Mouse (Mus musculus) intestine, embryonic 15.5 days (tissue): ENCODE results near the gene Metrnl. TPM values are rescaled to one million over a fixed set of nuclear protein-coding genes. Genes with fewer than 3 reads are reported as not detected.

ENCODE experiments used
- ATAC-seq: fragments of 200-750 bp; cut with Nextera tagmentation; 2 replicates; pipeline ENCODE4 v1.8.0; 2017; ENCODE audit warnings: moderate TSS enrichment, moderate library complexity
- H3K27ac ChIP-seq: fragments of 300-500 bp; sonication (generic); 2 replicates; pipeline ENCODE4 v1.5.1; 2015; ENCODE audit warnings: mild to moderate bottlenecking, inconsistent platforms
- H3K27me3 ChIP-seq: fragments of 300-500 bp; sonication (generic); replicated peaks from 2 replicates; pipeline ENCODE4 v1.6.1; 2015; ENCODE audit warnings: inconsistent platforms
- H3K36me3 ChIP-seq: fragments of 300-500 bp; sonication (generic); 2 replicates; pipeline ENCODE4 v1.6.1; 2015; ENCODE audit warnings: inconsistent platforms
- H3K4me1 ChIP-seq: fragments of 300-500 bp; sonication (generic); replicated peaks from 2 replicates; pipeline ENCODE4 v1.6.1; 2015; ENCODE audit warnings: inconsistent platforms
- H3K4me2 ChIP-seq: fragments of 300-500 bp; sonication (generic); replicated peaks from 2 replicates; pipeline ENCODE4 v1.6.1; 2015; ENCODE audit warnings: mild to moderate bottlenecking, inconsistent platforms
- H3K4me3 ChIP-seq: fragments of 300-500 bp; sonication (generic); replicated peaks from 2 replicates; pipeline ENCODE4 v1.5.1; 2015; ENCODE audit warnings: inconsistent platforms
- H3K9ac ChIP-seq: fragments of 300-500 bp; sonication (generic); 2 replicates; pipeline ENCODE4 v1.6.1; 2015; ENCODE audit warnings: inconsistent platforms
- H3K9me3 ChIP-seq: fragments of 300-500 bp; sonication (generic); 2 replicates; pipeline ENCODE4 v1.6.1; 2016; ENCODE audit warnings: inconsistent platforms
- WGBS: fragments of 180-500 bp; shearing (Covaris S2); methylation state at CpG from one replicate; pipeline ENCODE4 v1.1.7; 2015; 5-methylcytosine and 5-hydroxymethylcytosine counted together
- polyA plus RNA-seq: library from polyadenylated mRNA; unstranded; fragments of >200 nt; fragmentation: Nextera tagmentation; extraction: Ambion mirVana; gene quantifications from 2 replicates; pipeline ENCODE4 v1.2.1, GENCODE M21; 2015

Metrnl gene
- polyA plus RNA-seq, 1 experiment from 2014 or later = 34.2 TPM

GRCm38 (mm10) chr11:121713569-121713968, 12.2 kb downstream of the Metrnl start:
- no peaks in the 10 kb centered on the region for H3K9me3 ChIP-seq
- peaks cover 34% of the 10 kb centered on the region for H3K4me1 ChIP-seq
- H3K4me3 ChIP-seq = no peak overlapping the region
- H3K27me3 ChIP-seq = no peaks in the 10 kb centered on the region
- peak overlapping the region; percentile 85 for H3K27ac ChIP-seq
- no peaks in the 10 kb centered on the region for H3K36me3 ChIP-seq
- H3K9ac ChIP-seq = no peak overlapping the region
- WGBS = 61% methylated on average over 2 of the region's 2 CpGs
- ATAC-seq = peak; percentile 46
- peak overlapping the region; percentile 44 for H3K4me2 ChIP-seq

GRCm38 (mm10) chr11:121714745-121715485, 13.6 kb downstream of the Metrnl start:
- 58% methylated on average over 2 of the region's 2 CpGs for WGBS
- Histone ChIP-seq H3K4me1 (peaks cover 37% of the 10 kb centered on the region), H3K9ac (no peak overlapping the region), H3K36me3 (no peaks in the 10 kb centered on the region), H3K4me2 (no peak overlapping the region), H3K27me3 (no peaks in the 10 kb centered on the region), H3K9me3 (no peaks in the 10 kb centered on the region), H3K4me3 (no peak overlapping the region), H3K27ac (peak overlapping the region; percentile 4; the same call in 1 of the 2 replicates)
- ATAC-seq = no peak

GRCm38 (mm10) chr11:121717724-121718123, 16.4 kb downstream of the Metrnl start:
- no peak overlapping the region for H3K9ac ChIP-seq
- no peaks in the 10 kb centered on the region for H3K9me3 ChIP-seq
- ATAC-seq = peak; percentile 76
- WGBS = 45% methylated on average over 6 of the region's 6 CpGs
- H3K36me3 ChIP-seq = no peaks in the 10 kb centered on the region
- no peak overlapping the region for H3K4me3 ChIP-seq
- H3K4me2 ChIP-seq = 0 out of 2 replicates have a peak overlapping the region, but pooled peaks have one; percentile 29
- no peaks in the 10 kb centered on the region for H3K27me3 ChIP-seq
- H3K27ac ChIP-seq = 0 out of 2 replicates have a peak overlapping the region, but pooled peaks have one; percentile 32
- H3K4me1 ChIP-seq = peaks cover 26% of the 10 kb centered on the region

- no peaks in the 10 kb centered on the region for H3K9me3 ChIP-seq
- no peaks in the 10 kb centered on the region for H3K36me3 ChIP-seq
- no peak overlapping the region for H3K4me3 ChIP-seq
- H3K9ac ChIP-seq = no peak overlapping the region
- 74% methylated on average over 3 of the region's 3 CpGs for WGBS
- H3K4me1 ChIP-seq = 0 out of 2 replicates have a peak, but pooled peaks cover 11% of the 10 kb centered on the region
- no peak overlapping the region for H3K27ac ChIP-seq
- H3K27me3 ChIP-seq = no peaks in the 10 kb centered on the region
- no peak overlapping the region for H3K4me2 ChIP-seq
- no peak for ATAC-seq
Measured at GRCm38 (mm10) chr11:121720752-121721151, 19.4 kb downstream of the Metrnl start.

GRCm38 (mm10) chr11:121722434-121722833, 21.1 kb downstream of the Metrnl start:
- 84% methylated on average over 2 of the region's 2 CpGs for WGBS
- H3K4me1 ChIP-seq = 0 out of 2 replicates have a peak, but pooled peaks cover 11% of the 10 kb centered on the region
- no peak overlapping the region for H3K4me3 ChIP-seq
- no peaks in the 10 kb centered on the region for H3K36me3 ChIP-seq
- no peak overlapping the region for H3K9ac ChIP-seq
- H3K27me3 ChIP-seq = no peaks in the 10 kb centered on the region
- H3K27ac ChIP-seq = no peak overlapping the region
- no peaks in the 10 kb centered on the region for H3K9me3 ChIP-seq
- H3K4me2 ChIP-seq = no peak overlapping the region
- no peak for ATAC-seq

- H3K4me1 ChIP-seq = no peaks in the 10 kb centered on the region
- H3K9me3 ChIP-seq = no peaks in the 10 kb centered on the region
- no peak for ATAC-seq
- no peak overlapping the region for H3K4me3 ChIP-seq
- 78% methylated on average over 2 of the region's 2 CpGs for WGBS
- H3K36me3 ChIP-seq = no peaks in the 10 kb centered on the region
- H3K4me2 ChIP-seq = no peak overlapping the region
- no peaks in the 10 kb centered on the region for H3K27me3 ChIP-seq
- no peak overlapping the region for H3K9ac ChIP-seq
- no peak overlapping the region for H3K27ac ChIP-seq
Measured at GRCm38 (mm10) chr11:121726625-121727024, 25.3 kb downstream of the Metrnl start.

GRCm38 (mm10) chr11:121734184-121734583, 32.8 kb downstream of the Metrnl start:
- 83% methylated on average over 1 of the region's 1 CpGs for WGBS
- H3K9ac ChIP-seq = no peak overlapping the region
- no peak overlapping the region for H3K4me3 ChIP-seq
- no peaks in the 10 kb centered on the region for H3K4me1 ChIP-seq
- no peaks in the 10 kb centered on the region for H3K9me3 ChIP-seq
- no peaks in the 10 kb centered on the region for H3K36me3 ChIP-seq
- no peaks in the 10 kb centered on the region for H3K27me3 ChIP-seq
- ATAC-seq = no peak
- H3K4me2 ChIP-seq = no peak overlapping the region
- no peak overlapping the region for H3K27ac ChIP-seq

GRCm38 (mm10) chr11:121734892-121735291, 33.5 kb downstream of the Metrnl start:
- H3K27me3 ChIP-seq = no peaks in the 10 kb centered on the region
- H3K9ac ChIP-seq = no peak overlapping the region
- no peak overlapping the region for H3K4me3 ChIP-seq
- no peaks in the 10 kb centered on the region for H3K4me1 ChIP-seq
- no peak for ATAC-seq
- 25% methylated on average over 1 of the region's 1 CpGs for WGBS
- H3K9me3 ChIP-seq = no peaks in the 10 kb centered on the region
- no peak overlapping the region for H3K27ac ChIP-seq
- H3K36me3 ChIP-seq = no peaks in the 10 kb centered on the region
- no peak overlapping the region for H3K4me2 ChIP-seq

- Histone ChIP-seq H3K4me3 (no peak overlapping the region), H3K27me3 (no peaks in the 10 kb centered on the region), H3K9ac (no peak overlapping the region), H3K4me2 (no peak overlapping the region), H3K4me1 (peaks cover 10% of the 10 kb centered on the region), H3K27ac (no peak overlapping the region), H3K9me3 (no peaks in the 10 kb centered on the region; the same call in 1 of the 2 replicates), H3K36me3 (no peaks in the 10 kb centered on the region)
- 57% methylated on average over 3 of the region's 3 CpGs for WGBS
- no peak for ATAC-seq
Measured at GRCm38 (mm10) chr11:121738616-121739015, 37.3 kb downstream of the Metrnl start.

GRCm38 (mm10) chr11:121740906-121741305, 39.6 kb downstream of the Metrnl start:
- H3K9me3 ChIP-seq = no peaks in the 10 kb centered on the region; the same call in 1 of the 2 replicates
- no peaks in the 10 kb centered on the region for H3K36me3 ChIP-seq
- no peak overlapping the region for H3K9ac ChIP-seq
- ATAC-seq = peak; percentile 88
- no peaks in the 10 kb centered on the region for H3K27me3 ChIP-seq
- peaks cover 10% of the 10 kb centered on the region for H3K4me1 ChIP-seq
- no peak overlapping the region for H3K4me3 ChIP-seq
- peak overlapping the region; percentile 83 for H3K27ac ChIP-seq
- H3K4me2 ChIP-seq = peak overlapping the region; percentile 27; the same call in 1 of the 2 replicates
- 20% methylated on average over 1 of the region's 1 CpGs for WGBS

GRCm38 (mm10) chr11:121741433-121741832, 40.1 kb downstream of the Metrnl start:
- H3K27ac ChIP-seq = peak overlapping the region; percentile 83
- no peak overlapping the region for H3K9ac ChIP-seq
- H3K4me3 ChIP-seq = no peak overlapping the region
- peak; percentile 94 for ATAC-seq
- no peak overlapping the region for H3K4me2 ChIP-seq
- WGBS = 51% methylated on average over 1 of the region's 1 CpGs
- H3K36me3 ChIP-seq = no peaks in the 10 kb centered on the region
- peaks cover 10% of the 10 kb centered on the region for H3K4me1 ChIP-seq
- H3K27me3 ChIP-seq = no peaks in the 10 kb centered on the region
- H3K9me3 ChIP-seq = no peaks in the 10 kb centered on the region; the same call in 1 of the 2 replicates

GRCm38 (mm10) chr11:121743113-121743512, 41.8 kb downstream of the Metrnl start:
- Histone ChIP-seq H3K4me1 (peaks cover 10% of the 10 kb centered on the region), H3K4me3 (no peak overlapping the region), H3K9me3 (no peaks in the 10 kb centered on the region; the same call in 1 of the 2 replicates), H3K4me2 (no peak overlapping the region), H3K36me3 (no peaks in the 10 kb centered on the region), H3K27ac (no peak overlapping the region), H3K9ac (no peak overlapping the region), H3K27me3 (no peaks in the 10 kb centered on the region)
- WGBS = 71% methylated on average over 1 of the region's 1 CpGs
- ATAC-seq = no peak
